Mouse (Mus musculus) neural tube, embryonic 14.5 days (tissue): Measurements from ENCODE around the gene Fbxl15. TPM values are rescaled to one million over a fixed set of nuclear protein-coding genes. Genes with fewer than 3 reads are reported as not detected.
A peak's percentile ranks its signal among the peaks of the same experiment; 100 is the strongest.

Source experiments
- ATAC-seq: fragments of 200-750 bp; cut with Nextera tagmentation; 2 replicates; pipeline ENCODE4 v1.8.0; 2017; ENCODE audit warnings: low read depth, mild to moderate bottlenecking, moderate TSS enrichment, moderate library complexity
- H3K27ac ChIP-seq: fragments of 300-500 bp; sonication (generic); 2 replicates; pipeline ENCODE4 v1.5.1; 2014; ENCODE audit warnings: low read depth, mild to moderate bottlenecking, control low read depth, low read length, moderate library complexity, mixed read lengths
- H3K27me3 ChIP-seq: fragments of 300-500 bp; sonication (generic); 2 replicates; pipeline ENCODE4 v1.6.1; 2014; ENCODE audit warnings: low read length; ENCODE audit not compliant: control insufficient read depth, insufficient read depth
- H3K36me3 ChIP-seq: fragments of 300-500 bp; sonication (generic); 2 replicates; pipeline ENCODE4 v1.6.1; 2014; ENCODE audit warnings: low read length, mixed read lengths; ENCODE audit not compliant: control insufficient read depth, insufficient read depth
- H3K4me1 ChIP-seq: fragments of 300-500 bp; sonication (generic); 2 replicates; pipeline ENCODE4 v1.6.1; 2014; ENCODE audit warnings: low read length; ENCODE audit not compliant: control insufficient read depth, insufficient read depth
- H3K4me2 ChIP-seq: fragments of 300-500 bp; sonication (generic); 2 replicates; pipeline ENCODE4 v1.6.1; 2014; ENCODE audit warnings: mild to moderate bottlenecking, low read depth, low read length, control low read depth
- H3K4me3 ChIP-seq: fragments of 300-500 bp; sonication (generic); 2 replicates; pipeline ENCODE4 v1.5.1; 2014; ENCODE audit warnings: low read depth, low read length, control low read depth, mixed read lengths
- H3K9ac ChIP-seq: fragments of 300-500 bp; sonication (generic); replicated peaks from 2 replicates; pipeline ENCODE4 v1.6.1; 2014; ENCODE audit warnings: low read depth, mild to moderate bottlenecking, control low read depth, low read length, mixed read lengths
- H3K9me3 ChIP-seq: fragments of 300-500 bp; sonication (generic); 2 replicates; pipeline ENCODE4 v1.6.1; 2016; ENCODE audit warnings: low read length; ENCODE audit not compliant: control insufficient read depth
- WGBS: fragments of 180-500 bp; shearing (Covaris S2); extraction: QIAGEN DNeasy Blood & Tissue Kit; methylation state at CpG from one replicate; pipeline ENCODE4 v1.1.7; 2014; 5-methylcytosine and 5-hydroxymethylcytosine counted together
- polyA plus RNA-seq: library from polyadenylated mRNA; unstranded; fragments of >200 nt; fragmentation: Nextera tagmentation; extraction: Ambion mirVana; gene quantifications from 2 replicates; pipeline ENCODE4 v1.2.1, GENCODE M21; 2014

Gene Fbxl15
- polyA plus RNA-seq, 1 experiment from 2014 or later: 53.1 TPM

DNA sequence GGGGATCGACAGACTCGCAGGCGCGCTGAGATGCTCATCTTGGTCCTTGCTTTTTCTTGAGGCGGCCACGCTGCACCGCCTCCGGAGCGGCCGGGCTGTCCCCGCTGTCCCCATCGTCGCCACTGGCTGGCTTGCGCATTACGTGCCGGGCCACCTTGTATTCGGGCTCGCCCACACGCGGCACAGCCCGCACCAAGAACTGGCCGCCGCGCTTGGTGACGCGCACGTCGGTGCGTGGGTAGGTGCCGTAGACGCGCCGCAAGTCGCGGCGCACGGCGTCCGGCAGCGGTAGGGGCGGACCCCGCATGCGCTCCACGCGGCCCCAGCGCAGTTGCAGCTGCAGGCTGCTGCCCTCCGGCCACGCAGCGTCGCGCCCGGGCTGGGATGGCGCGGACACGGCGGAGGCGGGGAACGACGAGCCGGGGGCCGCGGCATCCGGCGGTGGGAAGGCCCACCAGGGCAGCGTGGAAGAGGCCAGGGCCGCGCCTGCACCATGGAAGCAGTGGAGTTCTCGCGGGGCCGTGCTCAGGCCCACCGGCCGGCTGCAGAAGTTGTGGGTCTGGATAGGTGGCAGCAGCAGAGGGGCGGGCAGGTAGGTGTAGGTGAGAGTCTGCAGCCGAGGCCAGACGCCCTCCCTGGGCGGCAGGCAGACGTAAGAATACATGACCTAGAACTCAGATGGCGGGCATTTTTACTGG, 20.9 kb downstream of the Fbxl15 start:
- Histone ChIP-seq H3K9ac (peak overlapping the region; percentile 88), H3K27me3 (no peaks in the 10 kb centered on the region; the same call in 1 of the 2 replicates), H3K36me3 (no peaks in the 10 kb centered on the region), H3K9me3 (no peaks in the 10 kb centered on the region), H3K27ac (peak overlapping the region; percentile 94), H3K4me2 (peak overlapping the region; percentile 90), H3K4me3 (peak overlapping the region; percentile 69), H3K4me1 (peaks cover 12% of the 10 kb centered on the region)
- under 1% methylated on average over 77 of the region's 78 CpGs for WGBS
- peak; percentile 96 for ATAC-seq

DNA sequence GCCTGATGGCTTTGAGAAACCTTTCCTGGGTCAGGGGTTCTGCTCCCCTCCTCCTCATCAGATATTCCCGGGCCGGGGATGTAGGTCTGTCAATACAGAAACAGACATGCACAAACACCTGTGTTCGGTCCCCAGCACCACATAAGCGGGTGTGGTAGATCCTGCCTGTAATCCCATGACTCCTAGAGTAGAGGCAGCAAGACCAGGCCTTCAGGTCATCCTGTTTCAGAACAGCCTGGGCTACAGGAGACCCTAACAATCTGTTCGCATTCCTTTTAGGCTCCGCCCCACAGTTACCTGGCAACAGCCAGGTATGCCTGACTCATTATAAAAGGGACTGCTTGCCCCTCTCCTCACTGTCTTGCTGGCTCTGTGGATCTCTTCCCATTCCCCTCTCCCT, 21.6 kb downstream of the Fbxl15 start:
- Histone ChIP-seq H3K27me3 (no peaks in the 10 kb centered on the region; the same call in 1 of the 2 replicates), H3K4me2 (peak overlapping the region; percentile 90), H3K36me3 (no peaks in the 10 kb centered on the region), H3K4me1 (peaks cover 12% of the 10 kb centered on the region), H3K4me3 (peak overlapping the region; percentile 69), H3K9me3 (no peaks in the 10 kb centered on the region), H3K27ac (no peak overlapping the region), H3K9ac (peak overlapping the region; percentile 88)
- 31% methylated on average over 6 of the region's 6 CpGs for WGBS
- 0 out of 2 replicates have a peak, but pooled peaks have one; percentile 9 for ATAC-seq

GRCm38 (mm10) chr19:46350168-46350932, 22.4 kb downstream of the Fbxl15 start, which contains the start of gene 2310034G01Rik:
2310034G01Rik (minus strand) TSS chr19:46350302.
- Histone ChIP-seq H3K9me3 (no peaks in the 10 kb centered on the region), H3K27me3 (no peaks in the 10 kb centered on the region; the same call in 1 of the 2 replicates), H3K4me3 (peak within 1 kb of the TSS; percentile 69), H3K4me1 (peaks cover 12% of the 10 kb centered on the region), H3K36me3 (no peaks in the 10 kb centered on the region), H3K9ac (peak within 1 kb of the TSS; percentile 88), H3K27ac (peak within 1 kb of the TSS; percentile 94), H3K4me2 (peak within 1 kb of the TSS; percentile 90)
- 66% methylated on average over 10 of the region's 10 CpGs for WGBS
- no peak for ATAC-seq

GRCm38 (mm10) chr19:46356701-46357138, 28.7 kb downstream of the Fbxl15 start:
- ATAC-seq: peak; percentile 93
- Histone ChIP-seq H3K4me3 (peak overlapping the region; percentile 50), H3K36me3 (no peaks in the 10 kb centered on the region), H3K4me2 (peak overlapping the region; percentile 79), H3K27me3 (no peaks in the 10 kb centered on the region), H3K4me1 (no peaks in the 10 kb centered on the region; the same call in 1 of the 2 replicates), H3K27ac (no peak overlapping the region), H3K9ac (peak overlapping the region; percentile 63), H3K9me3 (no peaks in the 10 kb centered on the region)
- WGBS: under 1% methylated on average over 29 of the region's 29 CpGs

DNA sequence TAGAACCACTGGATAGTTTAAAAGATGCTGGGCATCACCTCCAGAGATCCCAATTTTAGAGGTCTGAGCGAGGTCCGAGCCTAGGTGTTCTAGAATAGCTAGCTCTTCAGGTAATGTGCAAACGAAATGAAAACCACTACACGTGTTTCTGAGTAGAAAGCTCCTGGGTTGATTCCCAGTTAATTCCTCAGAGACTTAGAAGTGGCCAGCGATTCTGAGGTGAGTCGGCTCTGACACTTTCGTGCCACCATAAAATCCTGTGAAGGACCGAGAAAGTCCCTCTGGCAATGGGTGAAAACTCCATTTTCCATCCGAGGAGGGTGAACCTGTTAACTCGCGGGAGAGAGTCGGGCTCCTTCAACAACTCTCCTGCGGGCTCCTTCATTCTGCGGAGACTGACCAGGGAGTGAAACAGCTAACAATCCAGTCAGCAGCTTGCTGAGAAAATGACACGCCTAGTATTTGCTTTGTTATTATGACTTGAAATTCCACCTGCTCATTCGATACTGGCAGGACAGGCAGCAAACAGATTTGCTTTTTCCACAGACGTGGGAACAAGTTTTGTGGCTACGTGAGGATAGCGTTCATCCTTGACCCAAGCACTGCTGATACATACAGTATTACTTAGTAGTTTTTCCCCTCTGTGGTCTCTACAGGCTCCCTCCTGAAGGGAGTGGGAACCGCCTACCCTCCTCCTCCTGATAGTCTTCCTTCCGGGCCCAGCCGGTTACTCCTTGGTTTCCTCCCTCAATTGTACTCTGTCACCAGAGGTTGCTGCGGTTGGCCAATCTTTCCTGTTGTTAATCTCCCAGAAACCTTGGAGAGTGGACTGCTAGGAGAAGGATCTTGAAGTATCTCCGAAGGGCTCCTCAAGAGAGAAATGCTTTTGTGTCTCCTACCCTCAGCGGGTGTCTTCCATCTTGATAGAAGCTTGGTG, 29.6 kb downstream of the Fbxl15 start:
- Histone ChIP-seq H3K4me3 (peak overlapping the region; percentile 50), H3K27me3 (no peaks in the 10 kb centered on the region), H3K9me3 (no peaks in the 10 kb centered on the region), H3K4me1 (no peaks in the 10 kb centered on the region; the same call in 1 of the 2 replicates), H3K27ac (no peak overlapping the region), H3K9ac (peak overlapping the region; percentile 63; the same call in 1 of the 2 replicates), H3K4me2 (peak overlapping the region; percentile 79), H3K36me3 (no peaks in the 10 kb centered on the region)
- WGBS: 19% methylated on average over 25 of the region's 25 CpGs
- 0 out of 2 replicates have a peak, but pooled peaks have one; percentile 15 for ATAC-seq

- 64% methylated on average over 4 of the region's 4 CpGs for WGBS
- H3K4me3 ChIP-seq: no peak overlapping the region
- H3K9ac ChIP-seq: no peak overlapping the region
These were observed 30.4 kb downstream of the Fbxl15 start for GRCm38 (mm10) chr19:46358381-46358780.

DNA sequence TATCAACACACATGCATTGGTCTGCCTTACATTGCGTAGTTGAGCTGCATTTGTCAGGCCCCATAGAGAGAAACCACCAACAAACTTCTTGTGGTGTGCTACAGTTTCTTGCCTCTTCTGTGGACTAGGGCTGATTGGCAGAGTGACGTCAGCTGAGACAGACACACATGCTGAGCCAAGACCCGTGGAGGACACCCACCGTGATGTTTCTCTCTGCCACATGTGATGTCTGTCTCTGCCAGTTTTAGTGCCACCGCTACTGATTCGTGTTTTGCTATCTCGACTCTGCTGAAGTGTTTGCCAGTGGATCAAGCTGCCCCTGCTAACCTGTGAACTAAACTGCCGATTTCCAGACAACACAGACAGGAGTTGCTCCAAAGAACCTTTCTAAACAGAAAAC, 34.1 kb downstream of the Fbxl15 start:
- H3K27me3 ChIP-seq: no peaks in the 10 kb centered on the region
- no peak for ATAC-seq
- H3K4me1 ChIP-seq: no peaks in the 10 kb centered on the region; the same call in 1 of the 2 replicates
- H3K9me3 ChIP-seq: no peaks in the 10 kb centered on the region
- 83% methylated on average over 8 of the region's 8 CpGs for WGBS
- H3K27ac ChIP-seq: no peak overlapping the region
- no peaks in the 10 kb centered on the region for H3K36me3 ChIP-seq
- H3K9ac ChIP-seq: no peak overlapping the region
- H3K4me3 ChIP-seq: no peak overlapping the region
- no peak overlapping the region for H3K4me2 ChIP-seq

More at GRCm38 (mm10) chr19:46358381-46358780, 30.4 kb downstream of the Fbxl15 start:
- Histone ChIP-seq H3K36me3 (no peaks in the 10 kb centered on the region), H3K4me2 (no peak overlapping the region), H3K9me3 (no peaks in the 10 kb centered on the region), H3K27ac (no peak overlapping the region), H3K27me3 (no peaks in the 10 kb centered on the region), H3K4me1 (no peaks in the 10 kb centered on the region; the same call in 1 of the 2 replicates)
- no peak for ATAC-seq

DNA sequence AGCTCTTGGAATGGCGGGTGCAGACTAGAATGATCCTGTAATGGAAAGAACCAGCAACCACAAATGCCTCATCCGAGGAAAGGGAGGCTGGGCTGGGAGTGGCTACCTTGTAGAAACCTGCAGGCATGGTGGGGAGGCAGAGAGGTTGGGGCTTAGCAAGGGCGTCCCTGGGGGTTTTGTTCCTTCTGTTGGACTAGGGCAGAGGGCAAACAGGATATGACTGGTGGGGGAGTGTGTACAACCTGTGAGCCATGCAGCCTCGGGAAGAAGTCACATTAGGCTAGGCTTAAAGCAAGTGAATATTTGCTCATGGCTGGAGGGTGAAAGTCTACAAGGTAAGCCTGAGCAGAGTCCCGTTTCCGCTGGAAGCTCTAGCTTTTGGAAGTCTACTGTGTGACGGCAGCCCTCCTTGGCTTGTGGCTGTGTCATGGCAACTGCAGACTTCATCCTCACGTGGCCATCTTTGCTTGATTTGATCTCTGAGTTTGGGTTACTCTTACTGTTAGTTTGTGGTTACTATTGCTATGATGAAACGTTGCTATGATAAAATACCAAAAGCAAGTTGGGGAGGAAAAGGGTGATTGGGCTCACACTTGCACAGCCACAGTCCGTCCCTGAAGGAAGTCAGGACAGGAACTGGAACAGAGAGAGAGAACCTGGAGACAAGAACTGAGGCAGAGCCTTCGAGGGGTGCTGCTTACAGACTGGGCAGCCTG, 35.5 kb downstream of the Fbxl15 start:
- Histone ChIP-seq H3K4me1 (no peaks in the 10 kb centered on the region), H3K27me3 (no peaks in the 10 kb centered on the region), H3K4me2 (no peak overlapping the region), H3K36me3 (no peaks in the 10 kb centered on the region), H3K9me3 (no peaks in the 10 kb centered on the region), H3K27ac (no peak overlapping the region), H3K4me3 (no peak overlapping the region), H3K9ac (no peak overlapping the region)
- WGBS: 87% methylated on average over 11 of the region's 11 CpGs
- no peak for ATAC-seq
